Mouse (Mus musculus): ENCODE measurements at regions not wholly inside any gene's neighbourhood (a gene's known extent, or its start where the extent isn't known, plus 50 kb on each side); places are given as distances from the start of the nearest gene placed in this dataset.

DNA sequence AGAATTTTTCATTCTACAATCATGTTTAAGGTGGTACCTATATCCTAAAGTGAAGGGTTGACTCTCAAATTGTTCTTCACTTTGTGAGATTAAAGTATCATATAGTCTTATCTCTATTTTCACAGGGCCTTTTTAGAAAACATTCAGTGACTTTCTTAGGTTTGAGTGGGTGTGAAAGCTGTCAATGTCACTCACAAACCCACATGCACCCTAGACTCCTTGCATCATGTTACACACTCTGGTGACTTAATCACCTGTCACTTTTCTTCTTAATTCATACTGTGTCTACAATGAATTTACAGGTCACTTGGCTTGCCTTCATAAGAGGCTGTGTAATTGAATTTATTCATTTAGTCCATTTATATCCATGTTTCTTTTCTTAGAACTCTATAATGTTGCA lies 1026.8 kb upstream of the Alcam start:
- DNase-seq (ENCODE audit: low read depth, low spot score), result no peak

DNA sequence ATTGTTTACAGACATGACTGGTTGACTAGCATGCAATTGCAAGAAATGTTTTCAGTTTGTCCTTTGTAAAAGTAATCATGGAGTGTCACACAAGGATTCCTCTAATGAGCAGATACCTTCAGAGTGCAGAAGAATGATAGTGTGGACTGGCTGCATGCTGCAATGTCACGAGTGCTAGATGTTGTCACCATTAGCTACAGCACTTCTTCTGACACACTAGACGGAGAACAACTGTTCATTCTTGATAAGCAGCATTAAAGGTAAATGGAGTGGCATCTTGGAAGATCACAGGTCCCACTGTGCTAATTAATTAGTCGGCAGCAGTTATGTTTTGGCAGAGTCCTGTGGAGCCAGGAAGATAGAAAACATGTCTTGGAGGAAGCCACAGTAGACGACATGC lies 985.6 kb upstream of the Alcam start:
- no peak for DNase-seq (ENCODE audit: low read depth, low spot score)

DNA sequence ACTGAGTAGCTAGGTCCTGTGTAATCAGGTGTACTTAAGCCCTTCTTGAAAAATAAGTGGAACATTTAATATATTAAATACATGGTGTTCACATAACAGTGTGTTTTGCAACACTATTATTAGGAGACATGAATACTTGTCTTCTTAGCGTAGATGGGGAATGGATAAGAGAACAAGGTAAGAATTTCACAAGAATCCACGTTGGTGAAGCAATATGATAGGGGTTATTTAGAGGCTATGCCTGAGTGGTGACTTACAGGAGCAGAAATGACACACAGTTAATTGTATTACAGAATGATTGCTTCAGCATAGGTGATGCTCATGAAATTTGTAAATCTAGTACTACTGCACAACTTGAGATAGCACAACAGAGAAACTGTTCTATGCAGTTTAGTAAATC lies 964.5 kb upstream of the Alcam start:
- no peak for DNase-seq (ENCODE audit: low read depth, low spot score)

DNA sequence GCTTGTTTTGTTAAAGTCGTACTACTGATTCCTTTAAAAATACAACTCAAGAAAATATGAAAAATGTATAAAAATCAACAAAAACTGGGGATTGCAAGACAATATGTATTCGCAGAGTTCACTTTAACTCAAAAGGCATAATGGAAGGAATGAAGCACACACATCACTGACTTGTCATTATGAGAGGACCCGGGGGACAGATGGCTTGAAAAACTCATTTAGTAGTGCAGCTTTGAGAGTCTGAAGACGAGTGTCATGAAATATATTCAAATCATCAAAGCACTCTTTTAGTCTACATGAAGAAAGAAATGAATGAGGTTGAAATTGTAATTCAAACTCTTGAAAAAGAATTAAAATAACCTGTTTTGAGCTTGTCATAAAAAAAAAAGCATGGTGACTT lies 931.3 kb upstream of the Alcam start:
- no peak for DNase-seq (ENCODE audit: low read depth, low spot score)

DNA sequence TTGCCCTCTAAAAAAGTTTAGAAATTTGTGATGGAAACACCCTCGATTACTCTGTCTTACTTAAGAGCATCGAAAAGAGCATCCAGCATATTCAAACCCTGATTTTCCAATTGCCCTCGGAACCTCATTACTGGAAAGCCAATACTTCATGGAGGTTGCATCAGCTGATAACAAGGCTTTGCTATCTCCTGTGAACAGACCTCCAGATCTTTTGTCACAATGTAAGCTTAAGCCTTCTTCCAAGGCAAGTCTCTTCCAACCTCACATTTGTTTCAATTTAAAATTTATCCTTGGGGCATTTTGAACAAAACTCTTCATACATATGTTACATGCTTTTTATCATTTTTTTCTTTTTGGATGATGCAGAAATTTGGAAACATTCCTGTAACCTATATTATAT lies 888.3 kb upstream of the Alcam start:
- no peak for DNase-seq (ENCODE audit: low read depth, low spot score)

DNA sequence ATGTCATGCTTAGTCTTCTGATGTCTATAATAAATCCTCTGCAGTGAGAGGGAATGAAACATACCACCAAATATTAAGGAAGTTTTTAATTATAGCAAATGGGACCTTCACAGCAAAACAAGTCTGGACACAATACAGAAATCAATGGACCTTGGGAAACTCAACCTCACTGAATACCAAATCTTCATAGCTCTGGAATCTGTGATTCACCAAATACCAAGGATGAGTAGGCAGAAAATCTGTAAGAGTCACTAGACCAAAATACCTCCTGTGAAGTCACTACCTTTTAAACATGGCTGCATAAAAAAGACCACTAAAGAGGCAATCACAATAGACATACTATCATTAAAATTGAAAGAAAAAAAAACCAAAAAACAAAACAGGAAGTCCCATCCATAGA lies 872.5 kb upstream of the Alcam start:
- no peak for DNase-seq (ENCODE audit: low read depth, low spot score)

DNA sequence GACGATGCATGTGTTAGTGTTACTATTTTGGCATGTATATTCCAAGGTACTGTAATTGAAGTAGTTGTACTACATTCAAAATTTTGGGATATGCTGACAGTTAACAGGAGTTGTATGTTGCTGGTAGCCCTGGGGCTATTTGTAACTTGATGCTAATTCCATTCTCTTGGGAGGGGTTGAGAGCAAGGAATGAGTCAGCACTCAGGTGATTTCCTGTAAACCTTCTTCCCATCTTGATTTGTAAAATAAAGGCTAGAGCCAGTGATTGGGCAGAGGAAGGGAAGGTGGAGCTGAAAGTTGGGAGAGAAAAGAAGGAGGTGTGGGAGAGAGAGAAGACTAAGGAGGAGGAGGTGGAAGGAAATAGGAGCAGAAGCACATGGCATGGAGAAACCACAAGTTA lies 838.2 kb upstream of the Alcam start:
- no peak for DNase-seq (ENCODE audit: low read depth, low spot score)

DNA sequence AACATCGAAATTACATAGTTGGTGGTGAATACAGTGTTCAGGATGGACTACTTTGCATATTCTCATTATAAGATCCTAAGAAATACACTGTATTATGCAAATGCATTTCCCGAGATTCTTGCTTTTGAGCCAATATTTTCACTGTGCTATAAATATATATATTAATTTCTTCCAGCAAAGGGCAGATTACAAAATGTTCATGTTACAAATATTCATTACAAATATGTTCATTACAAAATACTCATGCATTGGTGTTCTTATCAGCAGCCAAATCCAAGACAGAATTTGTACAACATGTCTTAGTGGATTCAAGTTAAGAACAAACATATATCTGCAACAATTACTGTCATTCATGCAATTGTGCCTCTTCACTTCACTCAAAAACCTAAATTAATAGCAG lies 828.1 kb upstream of the Alcam start:
- DNase-seq (ENCODE audit: low read depth, low spot score), result no peak

DNA sequence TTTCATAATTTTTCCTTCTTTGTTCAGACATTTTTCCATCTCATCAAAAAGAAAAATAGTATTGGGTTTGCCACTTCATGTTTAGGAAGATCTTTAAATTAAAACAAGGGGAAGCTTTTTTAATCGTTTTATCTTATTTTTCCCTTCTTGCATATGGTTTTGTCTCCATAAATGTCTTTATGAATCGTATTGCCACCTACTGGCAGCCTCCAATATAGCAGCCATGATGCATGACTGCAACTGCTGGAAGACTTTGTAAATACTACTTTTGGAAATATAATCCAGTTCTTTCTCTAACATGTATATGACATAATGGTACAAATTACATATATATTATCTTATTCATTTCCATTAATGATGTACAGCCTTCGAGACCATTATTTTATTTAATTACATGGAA lies 812.2 kb upstream of the Alcam start:
- peak; percentile 36 for DNase-seq (ENCODE audit: low read depth, low spot score)

DNA sequence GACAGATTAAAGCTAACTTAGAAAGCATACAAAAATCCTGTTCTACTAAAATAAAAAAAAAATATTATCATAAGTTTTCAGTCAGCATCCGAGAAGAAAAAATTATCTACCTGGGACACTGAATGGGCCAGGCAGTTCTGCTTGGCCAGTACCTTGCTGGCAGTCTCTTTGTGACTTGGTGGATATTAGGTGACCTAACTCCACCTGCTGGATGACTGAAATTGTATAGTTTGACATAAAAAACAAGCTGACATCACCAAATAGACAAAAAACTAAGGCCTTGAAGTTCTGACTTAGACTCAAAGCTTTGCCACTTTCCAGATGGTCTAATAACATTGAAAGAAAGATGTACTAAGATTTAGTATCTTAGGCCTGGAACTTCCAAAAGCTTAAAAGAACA lies 791.5 kb upstream of the Alcam start:
- no peak for DNase-seq (ENCODE audit: low read depth, low spot score)

DNA sequence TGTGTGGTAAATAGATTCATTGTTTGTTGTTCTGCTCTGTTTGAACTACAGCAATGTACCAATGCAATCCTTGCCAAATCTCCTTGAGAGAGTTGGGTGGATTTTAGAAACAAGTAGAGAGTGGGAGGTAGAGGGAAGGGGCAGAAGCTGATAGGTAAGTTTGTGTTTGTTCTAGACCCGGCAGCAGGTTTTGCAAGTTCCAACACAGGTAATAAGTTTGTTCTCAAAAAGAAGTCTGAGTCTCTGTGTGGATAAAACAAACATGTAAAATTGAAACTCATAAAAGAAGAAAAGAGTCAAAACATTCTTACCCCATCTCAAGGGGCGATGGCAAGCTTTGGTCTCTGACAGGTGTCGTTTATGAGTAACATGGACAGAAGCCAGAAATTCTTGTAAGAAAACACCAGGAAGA lies 788.3 kb upstream of the Alcam start:
- no peak for DNase-seq (ENCODE audit: low read depth, low spot score)

DNA sequence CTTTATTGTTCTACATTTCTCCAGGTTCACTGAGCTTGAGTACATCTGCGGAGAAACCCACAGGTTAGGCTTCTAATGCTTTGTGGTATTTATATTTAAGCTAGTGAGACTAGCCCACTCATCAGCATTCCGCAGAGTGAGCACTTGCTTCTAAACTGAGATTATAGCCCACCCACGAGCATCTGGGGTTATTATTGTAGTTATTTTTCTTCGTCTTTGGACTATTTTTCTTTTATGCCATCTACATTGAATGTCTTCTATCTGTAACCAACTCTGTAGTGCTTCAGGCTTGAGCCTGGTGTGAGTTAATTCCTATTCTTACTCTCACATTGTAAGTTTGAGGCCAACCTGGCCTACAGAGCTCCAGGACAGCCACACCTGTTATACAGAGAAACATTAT lies 765.0 kb upstream of the Alcam start:
- peak; percentile 19 for DNase-seq (ENCODE audit: low read depth, low spot score)

DNA sequence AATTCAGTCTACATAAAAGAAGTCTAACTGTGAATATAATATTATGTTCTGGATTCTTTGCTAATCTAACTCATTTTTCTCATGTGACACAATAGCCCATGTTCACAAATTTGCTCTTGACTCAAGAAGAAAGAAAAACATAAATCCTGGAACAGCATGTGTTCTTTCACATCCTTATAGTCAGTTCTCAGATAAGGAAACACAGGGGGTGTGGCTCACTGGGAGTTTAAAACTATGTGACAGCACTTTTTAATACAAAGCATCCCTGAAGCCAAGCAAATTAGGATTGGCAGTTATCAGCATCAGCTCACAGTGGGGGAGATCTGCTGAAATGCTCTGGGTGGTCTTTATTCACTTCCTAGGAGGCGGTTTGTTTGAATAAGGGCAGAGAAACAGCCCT lies 747.6 kb upstream of the Alcam start:
- DNase-seq (ENCODE audit: low read depth, low spot score), result no peak

DNA sequence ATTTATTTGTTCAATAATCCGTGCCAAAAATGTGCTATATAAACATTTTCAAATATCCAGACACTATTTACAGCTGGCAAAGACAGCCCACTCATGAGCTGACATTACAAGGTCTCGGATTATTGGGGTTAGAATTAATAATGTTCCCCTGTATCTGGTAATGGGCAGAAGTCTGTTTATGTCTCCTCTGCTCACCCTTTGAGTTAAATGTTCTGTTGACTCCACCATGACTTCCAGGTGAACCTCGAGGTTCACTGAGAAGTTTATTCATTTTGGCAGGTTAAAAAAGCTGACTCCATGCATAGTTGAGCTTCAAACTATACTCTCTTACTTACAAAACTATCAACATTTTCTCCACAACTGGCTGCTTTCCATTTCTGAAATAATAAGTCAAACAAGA lies 732.6 kb upstream of the Alcam start:
- DNase-seq (ENCODE audit: low read depth, low spot score), result no peak

DNA sequence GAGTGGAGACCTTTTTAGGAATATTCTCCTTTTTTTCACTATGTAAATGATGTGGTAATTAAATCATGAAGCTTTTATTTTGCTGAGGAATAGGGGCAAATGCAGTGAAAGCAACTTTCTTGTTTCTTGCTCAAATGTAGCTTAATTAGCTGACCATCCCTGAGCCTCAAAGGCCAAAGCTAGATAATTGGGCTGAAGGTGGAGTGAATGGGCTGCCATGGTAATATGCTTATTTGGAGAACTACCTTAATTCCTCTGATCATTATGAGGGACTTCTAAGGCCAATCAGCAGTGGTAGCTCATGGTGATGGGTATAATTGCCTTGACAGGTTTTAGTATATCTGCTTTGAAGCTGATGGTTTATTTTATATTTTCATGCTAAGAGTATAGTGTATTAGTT lies 702.5 kb upstream of the Alcam start:
- no peak for DNase-seq (ENCODE audit: low read depth, low spot score)

DNA sequence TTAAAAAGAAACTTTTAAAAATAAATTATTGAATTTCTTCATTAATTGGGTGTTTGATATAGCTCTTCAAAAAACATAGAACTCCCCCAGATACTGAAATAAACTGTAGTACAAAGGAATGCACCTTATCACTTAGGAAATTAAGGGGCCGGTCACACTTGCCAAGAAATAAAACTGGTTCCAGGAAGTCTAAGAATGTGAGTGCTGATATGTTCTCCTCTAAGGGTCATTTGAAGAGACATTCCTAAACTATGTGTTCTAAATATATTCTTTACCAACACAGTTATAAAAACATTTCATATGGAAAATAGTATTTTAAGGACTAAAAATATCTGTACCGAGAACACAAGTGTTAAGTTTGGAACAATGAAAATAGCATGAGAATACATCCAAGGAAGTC lies 676.8 kb upstream of the Alcam start:
- no peak for DNase-seq (ENCODE audit: low read depth, low spot score)

DNA sequence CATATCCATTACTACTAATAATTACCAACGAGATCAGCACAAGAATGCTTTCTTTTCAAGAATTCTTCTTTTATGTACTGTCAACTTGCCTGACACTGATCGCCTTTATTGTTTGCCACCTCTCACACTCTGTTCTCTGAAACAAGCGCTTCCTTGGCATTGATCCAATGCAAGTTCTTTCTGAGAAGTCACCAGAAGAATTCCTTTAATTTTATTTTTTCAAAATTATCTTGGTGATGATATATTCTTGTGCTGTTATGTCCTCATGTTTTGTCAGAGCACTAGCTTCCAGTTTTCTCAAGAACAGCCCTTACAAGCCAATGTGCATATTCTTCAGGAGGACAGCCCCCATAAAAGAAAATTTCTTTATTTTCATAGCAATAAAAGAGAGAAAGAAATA lies 654.9 kb upstream of the Alcam start:
- DNase-seq (ENCODE audit: low read depth, low spot score), result no peak

DNA sequence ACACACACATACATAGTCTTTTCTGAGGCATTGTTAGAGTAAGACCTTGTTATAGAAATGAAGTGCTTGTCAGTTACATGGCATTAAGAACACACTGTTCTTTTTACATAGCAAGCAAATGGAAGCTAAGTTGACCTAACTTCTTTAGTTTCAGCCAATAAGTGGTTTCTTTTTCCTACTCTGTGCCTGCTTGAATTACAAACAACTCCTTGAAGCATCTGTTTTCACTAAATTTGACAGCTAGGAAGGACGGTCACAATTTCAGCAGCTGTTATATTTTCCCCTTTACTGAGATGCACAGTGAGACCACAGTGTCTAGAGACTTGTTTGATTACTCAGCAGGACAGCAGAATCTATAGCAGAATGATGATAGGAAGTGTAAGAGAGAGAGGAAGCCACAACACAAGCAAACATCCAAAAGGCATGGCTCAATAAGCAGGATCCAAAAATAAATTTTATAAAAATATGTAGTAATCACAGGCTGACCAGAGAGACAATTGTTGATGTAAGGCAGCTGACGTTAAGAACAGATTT lies 641.6 kb upstream of the Alcam start:
- DNase-seq (ENCODE audit: low read depth, low spot score), result no peak

DNA sequence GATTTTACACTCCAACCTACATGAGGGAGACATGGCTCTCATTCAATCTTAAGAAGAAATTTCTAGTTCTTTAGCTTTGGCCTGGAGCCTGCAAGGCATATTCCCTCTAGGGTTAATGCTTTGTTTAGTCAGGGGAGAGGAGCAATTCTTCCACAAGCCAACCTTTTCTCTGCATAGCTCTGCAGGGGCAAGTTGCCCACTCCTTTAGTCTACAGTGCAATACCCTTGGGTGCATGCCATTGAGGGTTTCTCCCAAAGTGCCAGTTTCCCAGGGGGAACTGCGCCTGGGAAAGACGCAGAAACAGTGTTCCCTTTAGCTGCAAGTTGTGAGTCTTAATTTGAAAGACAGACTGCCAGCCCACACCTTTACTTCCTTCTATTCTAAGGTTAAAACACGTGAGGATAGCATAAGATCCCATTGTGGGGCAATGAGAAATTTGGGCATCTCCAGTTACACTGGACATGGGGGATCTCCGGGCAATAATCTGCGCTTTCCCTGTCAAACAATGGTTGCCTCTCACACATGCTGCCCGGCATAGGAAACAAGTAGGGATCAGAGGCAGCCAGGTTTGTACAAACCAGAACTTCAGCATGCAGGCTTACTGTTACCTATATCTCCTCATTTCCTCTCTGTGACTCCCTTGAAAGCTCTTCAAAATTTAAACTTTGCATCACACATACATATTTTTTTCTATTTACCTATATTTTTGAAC lies 620.1 kb upstream of the Alcam start:
- DNase-seq (ENCODE audit: low read depth, low spot score), result no peak

DNA sequence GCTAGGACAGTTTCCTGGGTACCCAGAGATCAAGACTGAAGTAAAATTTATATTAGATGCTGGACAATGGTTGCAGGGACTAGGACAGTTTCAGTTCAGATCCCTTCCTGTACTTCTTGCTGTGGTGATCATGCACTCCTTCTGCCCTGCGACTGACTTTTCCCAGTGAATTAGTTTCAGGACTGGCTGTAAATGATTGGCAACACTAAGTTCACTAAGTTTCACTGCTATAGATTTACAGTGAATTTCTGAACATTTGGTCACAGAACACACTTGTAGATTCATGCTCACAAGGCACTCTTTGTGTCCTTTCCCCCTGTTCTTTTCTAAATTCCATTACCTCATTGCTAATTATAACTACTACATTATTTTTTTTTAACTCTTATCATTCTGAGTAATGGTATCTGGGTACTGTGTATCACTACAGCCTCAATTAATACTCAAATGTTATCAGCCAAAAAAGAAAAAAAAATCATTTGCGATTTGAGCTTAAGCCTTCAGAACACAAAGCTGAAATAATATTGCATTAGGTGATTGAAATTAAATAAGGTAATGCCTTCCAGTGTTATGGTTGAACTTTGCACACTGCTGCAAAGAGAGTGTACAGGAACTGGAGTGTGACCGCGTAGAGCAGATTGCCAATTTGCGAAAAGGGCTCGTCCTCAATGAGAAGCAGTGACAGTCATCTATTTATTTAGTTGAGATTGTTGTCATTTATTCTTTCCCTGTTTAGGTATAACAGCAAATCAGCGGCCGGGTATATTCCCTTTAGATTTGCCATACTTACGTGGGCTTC lies 618.2 kb upstream of the Alcam start:
- no peak for DNase-seq (ENCODE audit: low read depth, low spot score)

DNA sequence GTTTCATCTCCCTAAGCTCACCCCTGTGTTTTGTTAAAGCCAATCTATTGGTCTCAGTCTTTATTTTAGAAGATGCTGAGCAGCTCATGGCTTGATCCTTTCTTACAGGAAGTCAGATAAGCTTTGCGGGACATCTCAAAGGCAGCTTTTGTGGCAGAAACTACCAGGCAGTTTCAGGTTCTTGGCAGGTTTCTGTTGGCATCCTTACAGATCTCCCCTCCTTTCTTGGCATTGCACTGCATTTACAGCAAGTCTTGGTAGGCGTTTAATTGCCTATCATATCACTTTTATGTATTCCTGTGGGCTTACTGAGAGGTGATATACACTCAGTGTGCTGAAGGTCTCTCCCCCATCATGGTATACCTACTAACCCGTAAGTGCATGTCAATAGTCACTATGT lies 610.3 kb upstream of the Alcam start:
- no peak for DNase-seq (ENCODE audit: low read depth, low spot score)

DNA sequence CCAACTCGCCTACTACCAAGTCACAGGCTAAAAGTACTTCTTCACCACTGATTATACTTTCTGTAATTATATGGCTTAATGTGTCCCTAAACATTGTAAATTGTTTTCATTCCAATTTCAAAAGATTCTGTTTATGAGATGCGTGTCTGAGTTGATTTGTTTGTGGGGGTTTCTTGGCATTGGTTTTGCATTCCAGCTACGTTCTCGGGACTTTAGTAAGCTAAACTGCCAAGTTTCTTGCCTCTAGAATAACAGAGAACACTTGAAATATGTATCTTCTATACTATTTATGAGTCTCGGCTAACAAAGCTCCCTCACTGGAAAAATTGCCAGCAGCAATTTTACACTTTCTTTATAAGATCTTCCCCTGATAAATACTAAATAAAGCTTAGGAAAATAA lies 609.2 kb upstream of the Alcam start:
- no peak for DNase-seq (ENCODE audit: low read depth, low spot score)

DNA sequence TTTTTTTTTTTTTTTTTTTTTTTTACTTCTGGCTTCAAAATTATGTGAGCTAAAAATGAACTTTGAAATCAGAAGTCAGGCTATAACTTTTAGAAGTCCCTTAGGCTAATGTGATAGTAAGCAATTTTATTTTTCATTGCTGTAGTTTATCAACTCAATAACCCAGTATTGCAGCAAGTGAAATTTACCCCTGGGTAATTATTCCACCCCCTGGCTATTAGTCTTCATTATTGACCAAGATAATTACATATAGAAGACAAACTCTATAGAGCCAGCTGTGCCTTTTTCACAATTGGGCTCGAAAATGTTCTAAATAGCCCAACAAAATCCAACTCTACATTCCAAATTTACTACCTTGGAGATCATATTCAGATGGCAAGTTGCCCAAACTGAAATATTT lies 572.2 kb upstream of the Alcam start:
- DNase-seq (ENCODE audit: low read depth, low spot score), result no peak
